Mouse (Mus musculus) thymus, postnatal 36 days (tissue): ENCODE measurements at regions not wholly inside any gene's neighbourhood (a gene's known extent, or its start where the extent isn't known, plus 50 kb on each side); places are given as distances from the start of the nearest gene placed in this dataset.

Experiments
- DNase-seq, 2 experiments: peaks; one replicate each; pipeline ENCODE4 v3.0.0; 2022; ENCODE audit warnings: mixed read lengths in 2 of 2

GRCm38 (mm10) chr16:55636667-55637450 lies 201.8 kb downstream of the Nfkbiz start:
- DNase-seq: no peak

GRCm38 (mm10) chr16:55636224-55636623 lies 202.5 kb downstream of the Nfkbiz start:
- DNase-seq: no peak

GRCm38 (mm10) chr16:55634691-55635090 lies 204.0 kb downstream of the Nfkbiz start:
- DNase-seq: no peak

- no peak for DNase-seq
Observed at GRCm38 (mm10) chr16:55632220-55632619, 206.5 kb downstream of the Nfkbiz start.

GRCm38 (mm10) chr16:55631637-55632036 lies 207.1 kb downstream of the Nfkbiz start:
- no peak for DNase-seq

- DNase-seq: no peak
Observed at GRCm38 (mm10) chr16:55631048-55631447, 207.7 kb downstream of the Nfkbiz start.

- DNase-seq: no peak
Observed at GRCm38 (mm10) chr16:55627531-55627930, 211.2 kb downstream of the Nfkbiz start.

GRCm38 (mm10) chr16:55623422-55623821 lies 215.3 kb downstream of the Nfkbiz start:
- no peak for DNase-seq

- DNase-seq: no peak
Observed at GRCm38 (mm10) chr16:55619731-55620130, 219.0 kb downstream of the Nfkbiz start.

GRCm38 (mm10) chr16:55617958-55618357 lies 220.7 kb downstream of the Nfkbiz start:
- no peak for DNase-seq

- no peak for DNase-seq
Observed at GRCm38 (mm10) chr16:55617506-55617905, 221.2 kb downstream of the Nfkbiz start.

- DNase-seq: no peak
Observed at GRCm38 (mm10) chr16:55616408-55617120, 222.1 kb downstream of the Nfkbiz start.

GRCm38 (mm10) chr16:55612873-55613272 lies 225.8 kb downstream of the Nfkbiz start:
- DNase-seq: no peak

- no peak for DNase-seq
Observed at GRCm38 (mm10) chr16:55612001-55612400, 226.7 kb downstream of the Nfkbiz start.

- no peak for DNase-seq
Observed at GRCm38 (mm10) chr16:55611172-55611571, 227.5 kb downstream of the Nfkbiz start.

GRCm38 (mm10) chr16:55608361-55608760 lies 230.3 kb downstream of the Nfkbiz start:
- DNase-seq: no peak

GRCm38 (mm10) chr16:55606447-55607239 lies 232.1 kb downstream of the Nfkbiz start:
- no peak for DNase-seq

- no peak for DNase-seq
Observed at GRCm38 (mm10) chr16:55603611-55604010, 235.1 kb downstream of the Nfkbiz start.

- DNase-seq: no peak
Observed at GRCm38 (mm10) chr16:55589382-55589956, 249.2 kb downstream of the Nfkbiz start.

GRCm38 (mm10) chr16:55587138-55587537 lies 251.6 kb downstream of the Nfkbiz start:
- DNase-seq: no peak

- DNase-seq: no peak
Observed at GRCm38 (mm10) chr16:55582906-55583305, 255.8 kb downstream of the Nfkbiz start.

GRCm38 (mm10) chr16:55582029-55582428 lies 256.7 kb downstream of the Nfkbiz start:
- DNase-seq: no peak

- no peak for DNase-seq
Observed at GRCm38 (mm10) chr16:55580827-55581226, 257.9 kb downstream of the Nfkbiz start.
